Mouse (Mus musculus): ENCODE data around the gene Grb7.

- peak; percentile 85 for TF ChIP-seq POLR2A (IDR thresholded peaks at IDR 0.05; ENCODE audit: low read depth, low read length)
- no peak for TF ChIP-seq CTCF (IDR thresholded peaks at IDR 0.05; ENCODE audit: extremely low read depth, insufficient read length, insufficient replicate concordance, low read depth, low read length)
These were observed 33.9 kb upstream of the Grb7 start, which contains the start of gene Erbb2 for GRCm38 (mm10) chr11:98412273-98412796.

Measured in small intestine, adult 2 months (tissue).